Mouse (Mus musculus): ENCODE measurements around the gene Cux2. TPM values are rescaled to one million over a fixed set of nuclear protein-coding genes. Genes with fewer than 3 reads are reported as not detected.

Cux2 gene
- polyA plus RNA-seq, 1 experiment from 2014 or later = 27.3 TPM

DNA sequence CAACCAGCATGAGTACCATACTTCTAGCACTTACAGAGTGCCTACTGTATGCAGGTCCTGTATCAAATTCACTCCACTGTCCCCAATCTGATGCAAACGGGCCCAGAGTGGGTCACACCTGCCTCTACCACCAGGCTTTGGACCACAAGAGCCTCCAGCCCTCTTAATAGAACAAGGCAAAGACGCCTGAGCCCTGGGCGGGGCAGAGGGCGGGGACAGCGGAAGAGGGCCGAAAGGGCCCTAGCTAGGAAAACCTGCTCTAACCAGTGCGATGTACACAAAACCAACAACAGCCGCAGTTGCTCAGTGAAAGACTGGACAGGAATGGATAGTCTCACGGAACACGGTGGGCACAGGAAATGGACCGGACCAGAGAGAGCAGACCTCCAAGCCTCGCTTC, 18.8 kb downstream of the Cux2 start:
- no peak overlapping the region for H3K27ac ChIP-seq
- no peak overlapping the region for H3K4me3 ChIP-seq
- no peak overlapping the region for H3K4me2 ChIP-seq
- 0 out of 2 replicates have a peak, but pooled peaks cover under 1% of the 10 kb centered on the region for H3K9me3 ChIP-seq
- H3K27me3 ChIP-seq (replicated peaks) = no peaks in the 10 kb centered on the region
- H3K36me3 ChIP-seq (replicated peaks) = peaks cover 5% of the 10 kb centered on the region; the same call in 1 of the 2 replicates
- peaks cover 21% of the 10 kb centered on the region for H3K4me1 ChIP-seq
- 78% methylated on average over 12 of the region's 12 CpGs for WGBS
- H3K9ac ChIP-seq = no peak overlapping the region
- no peak for ATAC-seq (replicated peaks)

DNA sequence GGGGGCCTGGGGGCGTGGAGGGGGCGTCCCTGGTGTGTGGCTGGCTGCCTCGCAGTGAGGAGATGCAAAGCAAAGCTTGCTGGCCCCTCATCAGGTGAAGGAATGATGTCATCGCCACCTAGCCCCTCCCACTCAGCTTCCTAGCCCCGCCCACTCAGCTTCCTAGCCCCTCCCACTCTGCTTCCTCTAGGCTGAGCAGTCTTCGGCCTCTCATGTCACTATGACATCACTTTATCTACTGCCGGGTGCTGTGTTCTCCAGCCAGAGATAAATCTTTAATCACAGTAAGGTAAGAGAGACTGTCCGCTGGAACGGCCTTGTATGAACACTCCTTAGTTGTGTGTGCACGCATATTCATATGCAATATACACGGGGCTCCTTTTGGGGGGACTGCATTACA, 19.3 kb downstream of the Cux2 start:
- Histone ChIP-seq H3K36me3 (replicated peaks) (no peaks in the 10 kb centered on the region), H3K9ac (no peak overlapping the region), H3K27ac (no peak overlapping the region), H3K4me3 (no peak overlapping the region), H3K9me3 (no peaks in the 10 kb centered on the region), H3K27me3 (replicated peaks) (no peaks in the 10 kb centered on the region), H3K4me2 (no peak overlapping the region), H3K4me1 (peaks cover 21% of the 10 kb centered on the region)
- WGBS = 69% methylated on average over 9 of the region's 11 CpGs
- ATAC-seq (replicated peaks) = no peak

DNA sequence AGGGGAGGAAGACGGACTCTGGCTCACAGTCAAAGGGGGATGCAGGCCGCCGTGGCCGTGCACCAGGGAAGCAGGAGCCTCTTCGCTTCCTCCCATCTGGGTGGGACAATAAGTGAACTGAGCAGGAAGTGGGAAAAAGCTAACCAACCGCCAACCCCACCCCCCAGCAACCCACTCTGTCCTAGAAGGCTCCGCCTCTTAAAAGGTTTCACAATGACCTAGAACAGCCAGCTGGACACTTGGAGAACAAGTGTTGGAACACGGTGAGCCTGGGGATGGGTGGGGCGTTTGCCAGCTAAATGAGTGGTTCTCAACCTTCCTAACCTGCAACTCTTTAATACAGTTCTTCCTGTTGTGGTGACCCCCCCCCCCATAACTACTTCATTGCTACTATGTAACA, 23.1 kb downstream of the Cux2 start:
- Histone ChIP-seq H3K4me3 (no peak overlapping the region), H3K9ac (no peak overlapping the region), H3K9me3 (no peaks in the 10 kb centered on the region), H3K4me2 (no peak overlapping the region), H3K36me3 (replicated peaks) (no peaks in the 10 kb centered on the region), H3K27ac (no peak overlapping the region), H3K4me1 (peaks cover 5% of the 10 kb centered on the region), H3K27me3 (replicated peaks) (no peaks in the 10 kb centered on the region)
- no peak for ATAC-seq (replicated peaks)
- WGBS = 83% methylated on average over 9 of the region's 9 CpGs

DNA sequence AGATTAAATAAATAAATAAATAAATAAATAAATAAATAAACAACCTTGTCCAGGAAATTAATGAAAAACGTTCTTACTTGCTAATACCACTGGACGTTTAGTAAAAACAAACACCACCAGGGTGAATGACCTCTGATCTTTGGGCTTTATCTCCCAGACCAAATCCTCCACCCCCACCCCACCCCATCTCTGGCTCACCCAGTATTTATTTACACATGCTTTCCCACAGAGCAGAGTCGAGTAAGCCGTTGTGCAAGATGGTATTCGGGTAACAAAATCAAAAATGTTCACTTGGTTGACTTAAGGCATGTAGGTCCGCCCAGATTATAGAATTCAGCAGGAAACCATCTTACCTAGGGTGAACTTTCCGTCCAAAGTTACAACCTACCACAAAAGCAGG, 23.6 kb downstream of the Cux2 start:
- Histone ChIP-seq H3K4me3 (no peak overlapping the region), H3K4me2 (no peak overlapping the region), H3K4me1 (no peaks in the 10 kb centered on the region; the same call in 1 of the 2 replicates), H3K9ac (no peak overlapping the region), H3K36me3 (replicated peaks) (no peaks in the 10 kb centered on the region), H3K27me3 (replicated peaks) (no peaks in the 10 kb centered on the region), H3K9me3 (no peaks in the 10 kb centered on the region), H3K27ac (no peak overlapping the region)
- ATAC-seq (replicated peaks) = no peak
- WGBS = 77% methylated on average over 7 of the region's 7 CpGs

DNA sequence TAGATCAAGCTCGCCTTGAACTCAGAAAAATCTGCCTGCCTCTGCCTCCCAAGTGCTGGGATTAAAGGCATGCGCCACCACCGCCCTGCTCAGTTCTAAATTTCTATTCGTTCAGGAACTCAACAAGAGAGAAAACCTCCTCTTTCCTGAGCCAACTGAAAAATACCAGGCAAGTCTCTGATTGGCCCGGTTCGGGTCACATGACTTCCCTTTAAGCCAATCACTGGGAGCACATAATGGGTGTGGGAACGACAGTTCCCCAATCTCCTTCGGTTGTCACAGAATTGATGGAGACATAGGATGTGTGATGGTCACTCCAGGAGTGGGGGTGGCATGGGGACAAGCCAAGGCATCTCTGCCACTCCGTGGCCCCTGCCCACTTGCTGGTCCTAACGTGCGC, 24.8 kb downstream of the Cux2 start:
- 93% methylated on average over 11 of the region's 11 CpGs for WGBS
- H3K4me2 ChIP-seq = no peak overlapping the region
- H3K36me3 ChIP-seq (replicated peaks) = no peaks in the 10 kb centered on the region
- H3K9ac ChIP-seq = no peak overlapping the region
- H3K27ac ChIP-seq = no peak overlapping the region
- H3K27me3 ChIP-seq (replicated peaks) = no peaks in the 10 kb centered on the region
- H3K9me3 ChIP-seq = no peaks in the 10 kb centered on the region
- no peaks in the 10 kb centered on the region for H3K4me1 ChIP-seq
- no peak for ATAC-seq (replicated peaks)
- no peak overlapping the region for H3K4me3 ChIP-seq

DNA sequence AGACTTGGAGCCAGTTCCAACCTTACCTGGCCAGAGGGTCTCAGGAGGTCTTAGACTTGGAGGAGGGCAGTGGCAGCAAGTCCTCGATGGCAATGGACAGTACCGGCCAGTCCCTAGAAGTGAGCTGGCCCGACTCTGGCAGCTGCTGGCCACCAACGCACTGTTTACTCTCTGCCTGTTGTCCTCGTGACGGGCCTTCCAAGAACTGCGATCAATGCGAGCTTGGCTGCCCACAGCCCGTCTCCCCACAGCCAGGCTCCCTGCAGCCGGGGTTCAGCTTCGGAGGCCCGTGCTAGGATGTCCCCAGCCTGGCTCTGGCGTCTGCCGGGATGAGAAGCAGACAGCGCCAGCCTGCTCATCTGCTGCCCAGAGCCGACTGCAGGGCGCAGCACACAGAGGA, 30.6 kb downstream of the Cux2 start:
- Histone ChIP-seq H3K9ac (no peak overlapping the region), H3K4me2 (no peak overlapping the region), H3K27ac (no peak overlapping the region), H3K27me3 (replicated peaks) (no peaks in the 10 kb centered on the region), H3K9me3 (no peaks in the 10 kb centered on the region), H3K36me3 (replicated peaks) (no peaks in the 10 kb centered on the region), H3K4me3 (no peak overlapping the region), H3K4me1 (peaks cover 9% of the 10 kb centered on the region)
- ATAC-seq (replicated peaks) = 0 out of 2 replicates have a peak, but pooled peaks have one; percentile 19
- WGBS = 60% methylated on average over 17 of the region's 17 CpGs

DNA sequence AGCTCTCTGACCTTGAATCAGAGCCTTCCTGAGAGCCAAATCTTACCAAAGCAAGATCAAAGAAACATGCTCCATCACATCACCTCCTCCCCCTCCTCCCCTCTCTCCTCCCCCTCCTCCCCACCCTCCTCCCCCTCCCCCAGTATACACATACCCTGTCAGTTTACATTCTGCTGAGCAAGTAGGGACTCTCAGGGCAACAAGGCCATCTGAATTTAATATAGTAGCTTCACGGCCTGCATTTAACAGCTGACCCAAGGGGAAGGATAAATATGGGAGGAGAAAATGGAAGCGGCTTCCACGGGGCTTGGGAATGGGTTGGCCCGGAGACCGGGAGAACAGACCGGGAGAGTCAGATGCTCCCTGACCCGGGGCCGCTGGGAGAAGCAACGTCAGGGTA, 32.1 kb downstream of the Cux2 start:
- peaks cover 9% of the 10 kb centered on the region for H3K4me1 ChIP-seq
- no peaks in the 10 kb centered on the region for H3K36me3 ChIP-seq (replicated peaks)
- H3K4me2 ChIP-seq = no peak overlapping the region
- no peak for ATAC-seq (replicated peaks)
- H3K27me3 ChIP-seq (replicated peaks) = no peaks in the 10 kb centered on the region
- 38% methylated on average over 9 of the region's 9 CpGs for WGBS
- no peak overlapping the region for H3K9ac ChIP-seq
- H3K9me3 ChIP-seq = no peaks in the 10 kb centered on the region
- no peak overlapping the region for H3K4me3 ChIP-seq
- 0 out of 2 replicates have a peak overlapping the region, but pooled peaks have one; percentile 42 for H3K27ac ChIP-seq

DNA sequence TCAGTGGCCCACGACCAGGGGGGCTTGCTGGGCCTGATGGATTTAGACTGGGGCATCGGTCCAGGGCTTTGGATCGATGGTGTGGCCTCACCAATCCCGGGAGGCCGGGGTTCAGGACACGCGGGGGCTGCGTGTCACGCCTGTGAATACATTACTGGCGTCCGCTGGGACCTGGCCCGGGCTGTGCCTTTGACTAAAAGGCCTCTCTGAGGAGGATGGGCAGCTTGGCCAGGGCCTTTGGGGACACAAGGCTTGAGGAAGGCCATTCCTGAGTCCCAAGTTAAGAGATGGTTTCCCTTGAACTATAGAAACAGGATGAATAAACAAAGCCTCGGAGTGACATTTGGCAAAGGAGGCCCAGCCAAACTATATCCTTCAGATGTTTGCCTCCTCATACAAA, 32.6 kb downstream of the Cux2 start:
- H3K27me3 ChIP-seq (replicated peaks) = no peaks in the 10 kb centered on the region
- peaks cover 9% of the 10 kb centered on the region for H3K4me1 ChIP-seq
- H3K4me3 ChIP-seq = no peak overlapping the region
- H3K36me3 ChIP-seq (replicated peaks) = no peaks in the 10 kb centered on the region
- WGBS = 19% methylated on average over 13 of the region's 13 CpGs
- H3K9me3 ChIP-seq = no peaks in the 10 kb centered on the region
- no peak overlapping the region; the same call in 1 of the 2 replicates for H3K4me2 ChIP-seq
- no peak; the same call in 1 of the 2 replicates for ATAC-seq (replicated peaks)
- no peak overlapping the region for H3K9ac ChIP-seq
- 0 out of 2 replicates have a peak overlapping the region, but pooled peaks have one; percentile 42 for H3K27ac ChIP-seq

DNA sequence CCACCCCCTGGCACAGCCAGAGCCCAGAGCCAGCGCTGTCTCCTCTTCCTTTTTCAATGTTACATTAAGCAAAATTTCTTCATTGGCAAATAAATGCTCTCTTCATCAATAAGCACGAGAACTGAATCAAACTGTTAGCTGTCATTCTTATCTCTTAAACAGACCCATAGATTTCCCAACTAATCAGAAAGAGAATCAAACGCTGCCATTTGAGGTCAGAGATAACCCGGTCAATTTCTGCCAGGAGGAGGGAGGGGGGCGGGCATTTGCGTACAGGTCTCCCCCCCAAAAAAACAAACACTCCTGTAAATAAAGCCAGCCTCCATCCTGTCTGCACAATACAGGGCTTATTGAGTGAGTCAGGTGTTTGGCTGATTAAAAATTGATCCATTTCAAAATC, 33.2 kb downstream of the Cux2 start:
- Histone ChIP-seq H3K4me3 (no peak overlapping the region), H3K4me2 (no peak overlapping the region), H3K9me3 (no peaks in the 10 kb centered on the region), H3K27ac (no peak overlapping the region), H3K9ac (no peak overlapping the region), H3K27me3 (replicated peaks) (no peaks in the 10 kb centered on the region), H3K4me1 (peaks cover 9% of the 10 kb centered on the region), H3K36me3 (replicated peaks) (no peaks in the 10 kb centered on the region)
- 80% methylated on average over 6 of the region's 6 CpGs for WGBS
- ATAC-seq (replicated peaks) = no peak

DNA sequence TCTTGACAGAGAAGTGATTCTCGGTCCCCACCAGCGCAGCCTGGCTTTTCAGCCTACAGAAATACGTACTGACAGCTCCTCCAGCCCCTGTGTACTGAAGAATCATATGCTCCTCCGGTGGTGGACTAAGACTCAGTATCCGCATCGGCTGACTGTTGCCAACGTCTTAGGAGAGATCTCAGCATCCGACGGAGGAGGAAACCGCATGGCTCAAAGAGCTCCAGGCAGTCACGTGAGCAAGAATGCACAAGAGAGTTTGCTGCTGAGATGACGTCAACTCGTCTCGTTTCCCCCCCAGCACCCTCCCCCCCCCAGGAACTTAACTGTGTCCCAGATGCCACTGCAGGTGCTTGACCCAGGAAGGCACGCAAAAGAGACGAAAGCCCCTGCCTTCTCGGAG, 34.8 kb downstream of the Cux2 start:
- H3K27me3 ChIP-seq (replicated peaks) = no peaks in the 10 kb centered on the region
- no peak overlapping the region for H3K27ac ChIP-seq
- no peak overlapping the region for H3K9ac ChIP-seq
- WGBS = 69% methylated on average over 17 of the region's 17 CpGs
- no peaks in the 10 kb centered on the region for H3K36me3 ChIP-seq (replicated peaks)
- no peak overlapping the region for H3K4me3 ChIP-seq
- H3K9me3 ChIP-seq = no peaks in the 10 kb centered on the region
- peaks cover 9% of the 10 kb centered on the region for H3K4me1 ChIP-seq
- no peak overlapping the region for H3K4me2 ChIP-seq
- ATAC-seq (replicated peaks) = no peak

DNA sequence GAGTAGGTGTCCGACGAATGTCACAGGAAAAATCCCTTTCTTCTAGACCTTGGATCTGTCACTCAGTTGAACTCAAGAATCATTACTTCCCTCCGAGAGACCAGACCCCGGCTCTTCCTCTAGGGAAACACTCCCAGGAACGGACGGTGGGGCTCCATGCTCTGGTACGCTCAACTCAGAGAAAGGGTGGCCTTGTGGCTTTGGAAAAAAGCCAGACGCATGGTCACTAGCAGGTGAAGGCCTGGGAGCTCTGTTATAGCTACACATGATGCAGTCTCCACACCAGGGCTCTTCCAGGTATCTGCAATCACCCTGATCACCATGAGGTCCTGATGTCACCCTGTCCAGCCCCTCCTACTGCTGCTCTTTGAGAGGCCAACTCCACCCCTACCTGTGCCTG, 35.2 kb downstream of the Cux2 start:
- WGBS = 92% methylated on average over 8 of the region's 8 CpGs
- no peak overlapping the region for H3K4me3 ChIP-seq
- no peak overlapping the region for H3K27ac ChIP-seq
- H3K27me3 ChIP-seq (replicated peaks) = no peaks in the 10 kb centered on the region
- ATAC-seq (replicated peaks) = no peak
- peaks cover 9% of the 10 kb centered on the region for H3K4me1 ChIP-seq
- H3K36me3 ChIP-seq (replicated peaks) = no peaks in the 10 kb centered on the region
- no peak overlapping the region for H3K4me2 ChIP-seq
- no peak overlapping the region for H3K9ac ChIP-seq
- no peaks in the 10 kb centered on the region for H3K9me3 ChIP-seq

DNA sequence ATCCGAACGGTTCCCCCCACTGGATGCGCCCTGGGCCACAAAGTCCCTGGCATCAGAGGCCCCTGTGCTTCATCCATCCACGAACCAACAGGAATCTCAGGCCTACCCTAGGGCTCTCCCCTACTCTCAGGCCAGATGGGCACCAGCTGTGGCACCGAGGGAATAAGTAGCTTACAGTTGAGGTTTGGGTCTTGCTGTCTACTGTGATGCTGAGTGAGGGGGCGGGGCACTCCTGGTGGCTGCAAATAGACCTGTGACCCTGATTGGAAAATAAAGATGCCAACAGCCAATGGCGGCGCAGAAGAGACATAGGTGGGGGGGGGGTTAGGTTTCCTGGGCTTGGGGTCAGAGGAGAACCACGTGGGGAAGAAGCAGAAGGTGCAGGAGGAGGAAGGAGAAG, 38.6 kb downstream of the Cux2 start:
- Histone ChIP-seq H3K27me3 (replicated peaks) (no peaks in the 10 kb centered on the region), H3K4me2 (no peak overlapping the region)
- no peak for ATAC-seq (replicated peaks)

DNA sequence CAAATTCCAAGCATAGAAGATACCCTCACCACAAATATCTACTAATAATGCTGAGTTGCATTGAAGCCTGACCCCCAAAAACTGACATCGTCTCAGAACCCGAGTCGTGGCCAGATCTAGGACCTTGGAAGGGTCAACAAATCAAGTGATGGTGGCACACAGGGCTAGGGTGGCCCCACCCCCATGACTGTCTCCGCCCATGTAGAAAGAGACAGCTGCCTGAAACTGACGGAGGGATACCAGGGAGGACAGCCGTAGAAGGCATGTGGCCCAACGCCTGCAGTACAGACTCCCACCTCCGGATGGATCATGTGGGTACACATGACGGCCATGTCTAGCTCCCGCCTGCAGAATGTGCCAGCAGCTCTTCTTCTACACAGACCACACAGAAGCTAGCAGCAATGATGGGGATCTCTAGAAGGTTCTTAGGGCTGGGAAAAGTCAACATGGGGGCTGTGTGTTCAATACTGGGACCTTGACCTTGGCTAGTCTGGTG, 41.9 kb downstream of the Cux2 start:
- no peak for ATAC-seq (replicated peaks)

More for the DNA sequence above, 38.6 kb downstream of the Cux2 start:
- Histone ChIP-seq H3K9me3 (peaks cover 5% of the 10 kb centered on the region; the same call in 1 of the 2 replicates), H3K4me3 (no peak overlapping the region), H3K9ac (no peak overlapping the region), H3K4me1 (no peaks in the 10 kb centered on the region), H3K36me3 (replicated peaks) (no peaks in the 10 kb centered on the region), H3K27ac (no peak overlapping the region)
- 36% methylated on average over 9 of the region's 9 CpGs for WGBS

More for the DNA sequence above, 41.9 kb downstream of the Cux2 start:
- no peak overlapping the region for H3K27ac ChIP-seq
- H3K4me3 ChIP-seq = no peak overlapping the region
- H3K27me3 ChIP-seq (replicated peaks) = no peaks in the 10 kb centered on the region
- H3K4me1 ChIP-seq = peaks cover under 1% of the 10 kb centered on the region; the same call in 1 of the 2 replicates
- H3K36me3 ChIP-seq (replicated peaks) = no peaks in the 10 kb centered on the region
- H3K9me3 ChIP-seq = peaks cover 5% of the 10 kb centered on the region; the same call in 1 of the 2 replicates
- H3K9ac ChIP-seq = no peak overlapping the region
- 95% methylated on average over 10 of the region's 10 CpGs for WGBS
- no peak overlapping the region for H3K4me2 ChIP-seq
